Mouse (Mus musculus) urinary bladder, postnatal 10 days (tissue): ENCODE results near the gene Kras.

ENCODE experiments used
- DNase-seq: peaks from one replicate; pipeline ENCODE4 v3.0.0; 2022; ENCODE audit warnings: low spot score

The Kras gene

DNA sequence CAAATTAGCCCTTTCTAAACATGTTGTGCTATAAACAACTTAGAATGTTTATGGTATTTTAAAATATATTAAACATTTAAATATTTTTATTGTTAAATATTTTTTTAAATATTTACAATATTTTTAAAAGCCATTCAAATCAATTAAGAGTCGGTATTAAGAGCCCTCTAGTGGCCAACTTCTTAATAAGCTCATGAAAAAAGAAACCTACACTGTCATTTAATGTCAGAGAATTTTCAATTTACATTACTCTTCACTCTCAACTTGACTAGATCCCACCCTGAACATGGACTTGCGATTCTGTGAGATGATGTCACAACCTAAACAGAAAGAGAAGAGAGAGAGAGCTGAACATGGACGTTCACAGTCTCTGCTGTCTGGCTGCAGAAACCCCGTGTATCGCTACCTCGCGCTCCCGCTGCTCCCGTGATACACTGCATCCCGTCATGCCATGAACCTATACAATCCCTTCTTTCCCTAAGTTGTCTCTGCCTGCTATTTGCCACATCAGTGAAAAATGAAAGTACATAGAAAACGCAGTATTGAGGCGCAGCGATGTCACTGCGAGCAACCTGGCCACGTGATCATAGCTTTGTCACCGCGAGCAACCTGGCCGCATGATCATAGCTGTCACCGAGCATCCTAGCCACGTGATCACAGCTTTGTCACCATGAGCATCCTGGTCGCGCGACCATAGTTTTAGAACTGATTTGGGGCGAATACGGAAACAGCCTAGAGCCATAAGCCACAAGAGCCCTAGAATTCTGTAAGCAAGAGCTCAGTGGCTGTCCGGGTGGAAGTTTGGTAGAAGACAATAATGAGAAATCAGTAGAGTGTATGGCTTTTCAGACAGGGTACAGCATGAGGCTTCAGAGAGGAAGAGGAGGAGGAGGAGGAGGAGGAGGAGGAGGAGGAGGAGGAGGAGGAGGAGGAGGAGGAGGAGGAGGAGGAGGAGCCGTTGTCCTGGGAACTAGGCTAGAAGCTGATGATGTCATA is 62.6 kb downstream of the Kras start:
- no peak for DNase-seq

DNA sequence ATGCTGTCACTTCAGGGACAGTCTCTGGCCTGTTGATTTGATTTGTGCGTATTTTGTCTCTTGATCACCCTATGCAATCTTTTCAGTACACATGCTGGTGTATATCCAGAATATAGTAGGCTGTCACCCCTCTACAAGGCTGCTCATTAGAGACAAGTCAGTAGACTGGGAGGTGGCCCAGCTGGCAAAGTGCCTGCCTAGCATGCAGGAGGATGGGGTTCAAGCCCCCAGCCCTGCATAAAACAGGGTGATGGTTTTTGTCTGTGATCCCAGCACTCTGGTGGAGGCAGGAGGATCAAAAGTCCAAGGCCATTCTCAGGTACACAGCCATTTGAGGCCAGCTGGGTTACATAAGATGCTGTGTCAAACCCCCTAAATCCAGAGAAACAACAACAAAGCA is 63.9 kb downstream of the Kras start:
- DNase-seq, result no peak

GRCm38 (mm10) chr6:145182044-145182443 is 68.0 kb downstream of the Kras start:
- DNase-seq, result no peak

- no peak for DNase-seq
Measured at GRCm38 (mm10) chr6:145179665-145180064, 70.4 kb downstream of the Kras start.

DNA sequence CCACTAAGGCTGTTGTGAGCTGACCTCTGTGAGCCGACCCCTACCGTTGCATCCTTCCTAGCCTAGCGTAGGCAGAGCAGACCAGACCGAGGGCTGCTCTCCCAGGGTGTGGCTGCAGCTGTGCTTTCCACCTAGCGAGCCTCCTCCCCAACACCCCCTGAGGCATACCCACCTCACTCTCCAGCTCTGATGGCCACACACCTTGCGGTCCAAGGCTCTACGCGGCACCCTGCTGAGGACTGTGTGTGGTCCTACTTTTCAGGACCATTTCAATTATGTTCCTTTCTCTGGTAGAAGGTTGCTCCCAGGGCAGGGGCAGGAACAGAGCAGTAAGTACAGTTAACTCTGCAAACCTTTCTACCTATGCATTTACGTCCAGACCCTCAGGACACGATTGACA is 73.6 kb downstream of the Kras start:
- no peak for DNase-seq

- DNase-seq, result no peak
Measured at GRCm38 (mm10) chr6:145175571-145175981, 74.5 kb downstream of the Kras start.

DNA sequence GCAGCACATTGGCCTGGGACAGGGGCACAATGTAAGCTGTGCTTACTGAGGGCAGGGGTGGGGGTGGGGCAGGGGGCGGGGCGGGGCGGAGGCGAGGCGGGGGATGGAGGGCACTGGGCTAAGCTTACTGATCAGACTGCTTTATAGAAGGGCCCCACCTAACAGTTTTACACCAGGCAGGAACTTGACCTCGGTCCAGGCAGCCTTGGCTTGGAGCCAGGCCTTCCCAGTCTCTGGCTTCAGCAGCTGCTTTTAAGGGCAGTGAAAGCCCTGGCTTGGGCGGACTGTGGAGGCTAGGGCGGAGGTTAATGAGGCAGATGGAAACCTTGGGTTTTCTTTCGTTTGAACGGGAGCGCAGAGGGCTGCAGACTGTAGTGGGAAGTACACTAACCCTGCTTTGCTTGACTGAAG is 76.3 kb downstream of the Kras start:
- peak; percentile 24 for DNase-seq

DNA sequence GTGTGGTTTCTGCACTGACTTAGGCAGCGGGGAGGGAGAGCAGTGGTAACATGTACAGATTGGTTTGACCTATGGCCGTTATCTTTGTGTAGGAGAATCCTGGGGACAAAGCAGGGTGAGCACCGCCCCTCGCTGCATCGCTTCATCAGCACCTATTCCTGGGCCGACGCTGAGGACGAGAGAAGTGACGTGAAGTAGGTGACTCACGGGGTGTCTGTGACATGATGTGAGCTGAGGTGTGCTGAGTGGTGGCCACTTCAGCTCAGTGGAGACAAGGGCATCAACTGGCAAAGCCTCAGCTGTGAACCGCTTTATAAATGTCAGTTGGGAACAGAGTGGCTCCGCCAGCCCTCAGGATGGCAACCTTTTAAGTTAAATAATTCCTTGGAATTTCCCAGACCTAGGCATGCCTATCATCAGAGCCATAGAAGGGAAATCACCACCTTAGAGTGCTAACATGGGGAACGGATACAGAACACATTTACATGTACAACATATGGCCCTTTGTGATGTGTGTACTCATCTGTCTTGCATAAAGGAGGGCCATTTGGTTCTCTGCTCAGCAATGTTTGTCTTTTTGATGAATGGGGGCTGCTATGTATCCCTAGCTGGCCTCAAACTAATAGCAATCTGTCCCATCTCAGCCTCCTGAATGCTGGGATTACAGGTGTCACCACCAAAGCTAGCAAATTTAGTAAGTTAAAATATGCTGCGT is 78.0 kb downstream of the Kras start:
- DNase-seq, result no peak
